Mouse (Mus musculus): ENCODE results near the gene Olfr298. TPM values are rescaled to one million over a fixed set of nuclear protein-coding genes. Genes with fewer than 3 reads are reported as not detected.

Olfr298 gene
- total RNA-seq (2018; cell fraction: chromatin; rRNA removed), result not detected
- total RNA-seq (2018; cell fraction: cytosol; rRNA removed), result not detected
- total RNA-seq (2018; cell fraction: nucleus; rRNA removed), result not detected
- not detected in 3 replicates for polyA plus RNA-seq (2018)

- 75% methylated on average over 1 of the region's 1 CpGs for WGBS (ENCODE audit: missing documents)
- Histone ChIP-seq H3K27ac (no peak within 1 kb of the TSS), H3K36me3 (ENCODE audit: inconsistent target) (no peaks in the 10 kb centered on the region), H3K79me2 (ENCODE audit: inconsistent target) (no peaks in the 10 kb centered on the region), H3K4me3 (ENCODE audit: inconsistent target) (no peak within 1 kb of the TSS)
Observed at GRCm38 (mm10) chr7:86492384-86492783, at the start of gene Olfr298. Gene Olfr298 (minus strand): TSS chr7:86492484.

DNA sequence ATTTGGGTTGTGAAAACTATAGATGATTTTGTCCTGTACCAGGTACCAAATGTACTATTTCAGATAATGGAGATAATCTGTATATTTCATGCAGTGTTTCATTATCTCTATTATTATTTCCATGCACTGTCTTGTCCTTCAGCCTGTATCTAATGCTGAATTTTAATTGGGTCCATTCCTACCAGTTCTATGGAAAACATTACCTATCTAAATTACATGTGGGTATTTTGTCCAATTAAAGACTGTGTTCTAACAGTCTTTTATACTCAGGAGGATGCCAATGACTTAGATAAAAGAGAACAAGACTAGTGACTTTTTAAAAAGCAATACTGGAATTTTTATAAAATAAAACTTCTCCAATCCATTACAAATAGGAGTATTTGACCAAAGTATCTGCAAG is 27.4 kb upstream of the Olfr298 start, which contains the start of gene Olfr297:
Gene Olfr297 (plus strand): TSS at position 301 of the 400 bp plus-strand sequence.
- no peak within 1 kb of the TSS for H3K4me3 ChIP-seq (ENCODE audit: inconsistent target)
- no peak within 1 kb of the TSS for H3K27ac ChIP-seq
- no peaks in the 10 kb centered on the region for H3K36me3 ChIP-seq (ENCODE audit: inconsistent target)
- H3K79me2 ChIP-seq (ENCODE audit: inconsistent target), result no peaks in the 10 kb centered on the region

GRCm38 (mm10) chr7:86459621-86460020 is 32.7 kb downstream of the Olfr298 start, which contains the start of gene Olfr299:
Gene Olfr299 (plus strand): TSS chr7:86459921.
- Histone ChIP-seq H3K4me3 (ENCODE audit: inconsistent target) (no peak within 1 kb of the TSS), H3K79me2 (ENCODE audit: inconsistent target) (no peaks in the 10 kb centered on the region), H3K27ac (no peak within 1 kb of the TSS), H3K36me3 (ENCODE audit: inconsistent target) (no peaks in the 10 kb centered on the region)
- WGBS (ENCODE audit: missing documents), result 100% methylated on average over 1 of the region's 1 CpGs

Other genes starting within 250 kb of the Olfr298 start
- not detected in 3 replicates for gene Vmn2r76, start 246.2 kb downstream of the Olfr298 start, polyA plus RNA-seq (2018)
- gene Olfr310, start 215.3 kb downstream of the Olfr298 start, polyA plus RNA-seq (2018), result not detected in 3 replicates
- gene Olfr309, start 178.8 kb downstream of the Olfr298 start, polyA plus RNA-seq (2018), result not detected in 3 replicates
- gene Olfr308, start 166.9 kb downstream of the Olfr298 start, polyA plus RNA-seq (2018), result not detected in 3 replicates
- not detected in 3 replicates for gene Olfr307, start 154.9 kb downstream of the Olfr298 start, polyA plus RNA-seq (2018)
- not detected in 3 replicates for gene Olfr305, start 125.6 kb downstream of the Olfr298 start, polyA plus RNA-seq (2018)
- not detected in 3 replicates for gene Olfr304, start 105.8 kb downstream of the Olfr298 start, polyA plus RNA-seq (2018)
- gene Olfr303, start 94.7 kb downstream of the Olfr298 start, polyA plus RNA-seq (2018), result not detected in 3 replicates
- gene Olfr301, start 88.6 kb downstream of the Olfr298 start, polyA plus RNA-seq (2018), result not detected in 3 replicates
- not detected in 3 replicates for gene Olfr299, start 32.6 kb downstream of the Olfr298 start, polyA plus RNA-seq (2018)
- gene Olfr297, start 27.5 kb upstream of the Olfr298 start, polyA plus RNA-seq (2018), result not detected in 3 replicates
- not detected in 3 replicates for gene Olfr295, start 91.4 kb upstream of the Olfr298 start, polyA plus RNA-seq (2018)
- not detected in 3 replicates for gene Olfr294, start 124.2 kb upstream of the Olfr298 start, polyA plus RNA-seq (2018)
- not detected in 3 replicates for gene Olfr293, start 156.6 kb upstream of the Olfr298 start, polyA plus RNA-seq (2018)
- not detected in 3 replicates for gene Olfr292, start 195.8 kb upstream of the Olfr298 start, polyA plus RNA-seq (2018)